Comparison of ENCODE assay signal across 34 mouse cellular contexts in genomic region chr11:75438194-75438593, GRCm38 (mm10). TPM values are rescaled to one million over a fixed set of nuclear protein-coding genes. Genes with fewer than 3 reads are reported as not detected.
DNase-seq lines count a peak whose midpoint lies in the region; ATAC-seq and TF ChIP-seq lines count a peak whose summit lies in the region.
"Had no signal": no experiment of that assay in that cellular context is flagged by ENCODE, and none has a peak within 500 bp of the region (broad histone marks: within the 10 kb centered on the region; RNA-seq: fewer than 3 reads in every experiment).

No protein-coding gene starts in this region.

- H3K27me3 ChIP-seq in heart, embryonic 10.5 days (ENCODE audit: insufficient read depth, poor library complexity, severe bottlenecking) = 0 out of 2 replicates have a peak, but pooled peaks cover 5% of the 10 kb centered on the region
- no peaks in the 10 kb centered on the region for H3K27me3 ChIP-seq in midbrain, embryonic 11.5 days (ENCODE audit: control insufficient read depth, insufficient read depth, low read length)
- no peaks in the 10 kb centered on the region for H3K27me3 ChIP-seq in midbrain, embryonic 13.5 days
- no peaks in the 10 kb centered on the region for H3K27me3 ChIP-seq in liver, embryonic 14.5 days (ENCODE audit: control insufficient read depth, insufficient read depth, low read length)
- H3K27me3 ChIP-seq: forebrain, embryonic 13.5 days; limb, embryonic 12.5 days; neural tube, embryonic 12.5 days; Patski had no signal

- H3K4me1 ChIP-seq in heart, embryonic 10.5 days = peaks cover 10% of the 10 kb centered on the region; the same call in 1 of the 2 replicates
- no peaks in the 10 kb centered on the region for H3K4me1 ChIP-seq in midbrain, embryonic 11.5 days (ENCODE audit: control insufficient read depth, insufficient read depth, low read length)
- H3K4me1 ChIP-seq in midbrain, embryonic 13.5 days (replicated peaks) = 0 out of 2 replicates have a peak, but pooled peaks cover 5% of the 10 kb centered on the region
- H3K4me1 ChIP-seq in liver, embryonic 14.5 days (replicated peaks; ENCODE audit: control insufficient read depth in 2 of 2, insufficient read depth in 2 of 2, low read length in 1 of 2) = 0 out of 4 replicates have a peak, but pooled peaks cover 0 to 2% of the 10 kb centered on the region in 2 experiments
- H3K4me1 ChIP-seq: limb, embryonic 12.5 days; neural tube, embryonic 12.5 days had no signal

- TF ChIP-seq CTCF in liver, embryonic 14.5 days (IDR thresholded peaks at IDR 0.05; ENCODE audit: low read depth) = no peak

- 81% methylated on average over 13 of the region's 13 CpGs for WGBS in heart, embryonic 10.5 days
- 81% methylated on average over 12 of the region's 13 CpGs for WGBS in midbrain, embryonic 11.5 days
- 89% methylated on average over 13 of the region's 13 CpGs for WGBS in midbrain, embryonic 13.5 days
- 57% methylated on average over 13 of the region's 13 CpGs for WGBS in liver, embryonic 14.5 days (ENCODE audit: insufficient replicate concordance)

- no peak overlapping the region for H3K27ac ChIP-seq in heart, embryonic 10.5 days
- no peak overlapping the region for H3K27ac ChIP-seq in midbrain, embryonic 11.5 days (ENCODE audit: low read depth, low read length)
- no peak overlapping the region for H3K27ac ChIP-seq in midbrain, embryonic 13.5 days
- H3K27ac ChIP-seq in liver, embryonic 14.5 days = no peak overlapping the region
- H3K27ac ChIP-seq: forebrain, embryonic 13.5 days; left cerebral cortex, adult 2 months; limb, embryonic 12.5 days; macrophage; neural tube, embryonic 12.5 days had no signal

- no peak overlapping the region for H3K4me2 ChIP-seq in midbrain, embryonic 11.5 days
- no peak overlapping the region for H3K4me2 ChIP-seq in midbrain, embryonic 13.5 days (replicated peaks)
- peak overlapping the region; percentile 30; the same call in 1 of the 2 replicates for H3K4me2 ChIP-seq in liver, embryonic 14.5 days (ENCODE audit: low read depth)
- H3K4me2 ChIP-seq: forebrain, embryonic 13.5 days; heart, embryonic 11.5 days; limb, embryonic 12.5 days; neural tube, embryonic 12.5 days had no signal

- DNase-seq in heart, embryonic 10.5 days (ENCODE audit: low spot score) = no peak
- DNase-seq in heart, postnatal 4 days = no peak
- peak; percentile 35 for DNase-seq in midbrain, embryonic 11.5 days (ENCODE audit: low spot score, missing footprints)
- DNase-seq in liver, embryonic 14.5 days (ENCODE audit: low read depth in 3 of 3, low spot score in 3 of 3) = no peak
- DNase-seq in testis, postnatal 10 days (ENCODE audit: low spot score) = peak; percentile 71
- no peak for DNase-seq in cerebellum, postnatal 36 days
- DNase-seq in urinary bladder, postnatal 4 days (ENCODE audit: low spot score in 2 of 2) = no peak
- DNase-seq: adrenal gland, postnatal 14 days; cerebellum, adult 11 months; cerebellum, adult 9-10 months; gastrocnemius, postnatal 10 days; kidney, postnatal 10 days; lung, adult 2 months; lung, postnatal 10 days; right cerebral cortex, postnatal 4 days; thymus, adult 18-20 months; thymus, postnatal 25 days had no signal

- peaks cover 25% of the 10 kb centered on the region for H3K36me3 ChIP-seq in heart, embryonic 10.5 days
- no peaks in the 10 kb centered on the region for H3K36me3 ChIP-seq in midbrain, embryonic 11.5 days (ENCODE audit: control insufficient read depth, insufficient read depth, low read length)
- peaks cover 18% of the 10 kb centered on the region for H3K36me3 ChIP-seq in midbrain, embryonic 13.5 days
- peaks cover 26% of the 10 kb centered on the region for H3K36me3 ChIP-seq in liver, embryonic 14.5 days (replicated peaks; ENCODE audit: control insufficient read depth, insufficient read depth, low read depth)

- no peak for TF ChIP-seq EP300 in liver, embryonic 14.5 days (IDR thresholded peaks at IDR 0.05; ENCODE audit: low read depth)

- peak overlapping the region; percentile 18; the same call in 1 of the 2 replicates for H3K4me3 ChIP-seq in heart, embryonic 10.5 days
- H3K4me3 ChIP-seq in midbrain, embryonic 11.5 days (ENCODE audit: low read depth, low read length) = no peak overlapping the region
- no peak overlapping the region for H3K4me3 ChIP-seq in midbrain, embryonic 13.5 days (replicated peaks)
- peak overlapping the region; percentile 33 to 56 for H3K4me3 ChIP-seq in liver, embryonic 14.5 days (ENCODE audit: insufficient read depth in 1 of 2, low read depth in 2 of 2, low read length in 2 of 2)
- H3K4me3 ChIP-seq: forebrain, embryonic 13.5 days; layer of hippocampus, adult 2 months; left cerebral cortex, adult 2 months; limb, embryonic 12.5 days; myocyte; neural tube, embryonic 12.5 days had no signal

- peaks cover 6% of the 10 kb centered on the region for H3K9me3 ChIP-seq in heart, embryonic 10.5 days
- no peaks in the 10 kb centered on the region for H3K9me3 ChIP-seq in midbrain, embryonic 11.5 days (ENCODE audit: control insufficient read depth, low read length)
- no peaks in the 10 kb centered on the region for H3K9me3 ChIP-seq in midbrain, embryonic 13.5 days
- H3K9me3 ChIP-seq in liver, embryonic 14.5 days (ENCODE audit: control insufficient read depth, low read length) = peaks cover 5% of the 10 kb centered on the region

- H3K9ac ChIP-seq in midbrain, embryonic 11.5 days (ENCODE audit: low read length) = no peak overlapping the region
- no peak overlapping the region for H3K9ac ChIP-seq in midbrain, embryonic 13.5 days (replicated peaks)
- no peak overlapping the region; the same call in 1 of the 2 replicates for H3K9ac ChIP-seq in liver, embryonic 14.5 days (replicated peaks)
- H3K9ac ChIP-seq: forebrain, embryonic 13.5 days; limb, embryonic 12.5 days; neural tube, embryonic 12.5 days had no signal

- ATAC-seq in midbrain, embryonic 11.5 days (ENCODE audit: low FRiP score) = no peak
- no peak for ATAC-seq in midbrain, embryonic 13.5 days
- no peak for ATAC-seq in liver, embryonic 14.5 days (ENCODE audit: insufficient read depth)
- ATAC-seq: forebrain, embryonic 13.5 days; hindbrain, embryonic 16.5 days; midbrain, embryonic 16.5 days; Patski had no signal

RNA-seq across cellular contexts. Expression of gene Serpinf2, which starts 1.2 kb away (rescaled TPM):
- polyA plus RNA-seq in heart, embryonic 10.5 days (2016; fragmentation: Nextera tagmentation; extraction: Ambion mirVana) = 3.6 and 98.2 TPM in 2 replicates
- total RNA-seq in heart, postnatal 4 days (2021) = under 1 TPM in 1 of 2 experiments, not detected in 1; 0.11 TPM
- polyA plus RNA-seq in midbrain, embryonic 11.5 days (2014; fragmentation: Nextera tagmentation; extraction: Ambion mirVana) = not detected in 2 replicates
- polyA plus RNA-seq in midbrain, embryonic 13.5 days (2015; fragmentation: Nextera tagmentation; extraction: Ambion mirVana) = 0.07 TPM in 1 of 2 replicates, not detected in the other
- 474 and 506 TPM in 2 replicates for polyA plus RNA-seq in liver, embryonic 14.5 days (2012; rRNA removed)
- 304 and 336 TPM in 2 replicates for polyA plus RNA-seq in liver, embryonic 14.5 days (2014; fragmentation: Nextera tagmentation; extraction: Ambion mirVana)
- total RNA-seq: hematopoietic stem cell, adult 5-6 weeks; left cerebral cortex, postnatal 25 days; MEL had no signal
- polyA plus RNA-seq: embryonic facial prominence, embryonic 14.5 days; forebrain, embryonic 13.5 days; heart, postnatal 0 days; macrophage; midbrain, embryonic 16.5 days had no signal

RNA-seq across cellular contexts. Expression of gene Serpinf1, which starts 15.7 kb away (rescaled TPM):
- polyA plus RNA-seq in heart, embryonic 10.5 days (2016; fragmentation: Nextera tagmentation; extraction: Ambion mirVana) = 53.6 and 168 TPM in 2 replicates
- total RNA-seq in heart, postnatal 4 days (2021) = 10 to 100 TPM; 12.7 to 16.9 TPM
- 56.2 and 58.2 TPM in 2 replicates for polyA plus RNA-seq in midbrain, embryonic 11.5 days (2014; fragmentation: Nextera tagmentation; extraction: Ambion mirVana)
- 27.5 and 31.5 TPM in 2 replicates for polyA plus RNA-seq in midbrain, embryonic 13.5 days (2015; fragmentation: Nextera tagmentation; extraction: Ambion mirVana)
- polyA plus RNA-seq in liver, embryonic 14.5 days (2012; rRNA removed) = 104 and 128 TPM in 2 replicates
- 145 and 166 TPM in 2 replicates for polyA plus RNA-seq in liver, embryonic 14.5 days (2014; fragmentation: Nextera tagmentation; extraction: Ambion mirVana)
- total RNA-seq: MEL had no signal

RNA-seq across cellular contexts. Expression of gene Wdr81, which starts 16.3 kb away (rescaled TPM):
- polyA plus RNA-seq in heart, embryonic 10.5 days (2016; fragmentation: Nextera tagmentation; extraction: Ambion mirVana) = 6.9 and 7.6 TPM in 2 replicates
- 1 to 10 TPM; 5.2 to 6.0 TPM for total RNA-seq in heart, postnatal 4 days (2021)
- 2.8 and 3.9 TPM in 2 replicates for polyA plus RNA-seq in midbrain, embryonic 11.5 days (2014; fragmentation: Nextera tagmentation; extraction: Ambion mirVana)
- polyA plus RNA-seq in midbrain, embryonic 13.5 days (2015; fragmentation: Nextera tagmentation; extraction: Ambion mirVana) = 6.8 and 8.1 TPM in 2 replicates
- polyA plus RNA-seq in liver, embryonic 14.5 days (2012; rRNA removed) = 15.3 and 16.4 TPM in 2 replicates
- 14.6 and 15.8 TPM in 2 replicates for polyA plus RNA-seq in liver, embryonic 14.5 days (2014; fragmentation: Nextera tagmentation; extraction: Ambion mirVana)

RNA-seq across cellular contexts. Expression of gene Tlcd2, which starts 23.3 kb away (rescaled TPM):
- 12.8 and 21.3 TPM in 2 replicates for polyA plus RNA-seq in heart, embryonic 10.5 days (2016; fragmentation: Nextera tagmentation; extraction: Ambion mirVana)
- total RNA-seq in heart, postnatal 4 days (2021) = 1 to 10 TPM; 6.1 to 6.7 TPM
- polyA plus RNA-seq in midbrain, embryonic 11.5 days (2014; fragmentation: Nextera tagmentation; extraction: Ambion mirVana) = 7.6 and 8.9 TPM in 2 replicates
- polyA plus RNA-seq in midbrain, embryonic 13.5 days (2015; fragmentation: Nextera tagmentation; extraction: Ambion mirVana) = 2.0 and 2.5 TPM in 2 replicates
- 7.3 and 8.2 TPM in 2 replicates for polyA plus RNA-seq in liver, embryonic 14.5 days (2012; rRNA removed)
- polyA plus RNA-seq in liver, embryonic 14.5 days (2014; fragmentation: Nextera tagmentation; extraction: Ambion mirVana) = 11.9 and 13.0 TPM in 2 replicates

RNA-seq across cellular contexts. Expression of gene Prpf8, which starts 48.4 kb away (rescaled TPM):
- polyA plus RNA-seq in heart, embryonic 10.5 days (2016; fragmentation: Nextera tagmentation; extraction: Ambion mirVana) = 49.2 and 53.7 TPM in 2 replicates
- total RNA-seq in heart, postnatal 4 days (2021) = 100 to 1,000 TPM; 113 to 115 TPM
- polyA plus RNA-seq in midbrain, embryonic 11.5 days (2014; fragmentation: Nextera tagmentation; extraction: Ambion mirVana) = 94.9 and 100.0 TPM in 2 replicates
- 58.2 and 61.8 TPM in 2 replicates for polyA plus RNA-seq in midbrain, embryonic 13.5 days (2015; fragmentation: Nextera tagmentation; extraction: Ambion mirVana)
- polyA plus RNA-seq in liver, embryonic 14.5 days (2012; rRNA removed) = 34.2 and 38.1 TPM in 2 replicates
- polyA plus RNA-seq in liver, embryonic 14.5 days (2014; fragmentation: Nextera tagmentation; extraction: Ambion mirVana) = 34.2 and 42.2 TPM in 2 replicates

Comparison
In these comparisons a context has a peak if more than half of its experiments do, and no peak if none do; other contexts are left out.
1. DNase-seq: peak in midbrain, embryonic 11.5 days (single experiment) and testis, postnatal 10 days (single experiment); none in heart, embryonic 10.5 days (single experiment), heart, postnatal 4 days (single experiment), liver, embryonic 14.5 days (0 of 3), cerebellum, postnatal 36 days (0 of 2) and urinary bladder, postnatal 4 days (0 of 2).
2. H3K4me3 ChIP-seq: peak in heart, embryonic 10.5 days (single experiment) and liver, embryonic 14.5 days (2 of 2); none in midbrain, embryonic 11.5 days (single experiment) and midbrain, embryonic 13.5 days (single experiment).